Mouse (Mus musculus): ENCODE results near the gene Pom121l2. TPM values are rescaled to one million over a fixed set of nuclear protein-coding genes. Genes with fewer than 3 reads are reported as not detected.

Gene Pom121l2
- polyA plus RNA-seq, 1 experiment from 2014 or later, result not detected

GRCm38 (mm10) chr13:21997821-21998220 lies 16.8 kb downstream of the Pom121l2 start:
- no peak overlapping the region for H3K4me2 ChIP-seq (ENCODE audit: low read length)
- H3K9ac ChIP-seq (ENCODE audit: low read depth, low read length), result no peak overlapping the region
- no peaks in the 10 kb centered on the region for H3K36me3 ChIP-seq (ENCODE audit: control insufficient read depth, insufficient read depth, low read length)
- H3K4me3 ChIP-seq (ENCODE audit: low read length), result no peak overlapping the region
- H3K27ac ChIP-seq (ENCODE audit: low read depth, low read length), result no peak overlapping the region
- peaks cover 3% of the 10 kb centered on the region; the same call in 1 of the 2 replicates for H3K9me3 ChIP-seq (ENCODE audit: control insufficient read depth, low read length)
- H3K4me1 ChIP-seq (ENCODE audit: control insufficient read depth, insufficient read depth, low read depth, low read length), result no peaks in the 10 kb centered on the region
- 10% methylated on average over 4 of the region's 4 CpGs for WGBS
- no peak for ATAC-seq
- peaks cover 75% of the 10 kb centered on the region for H3K27me3 ChIP-seq (replicated peaks; ENCODE audit: control insufficient read depth, insufficient read depth, low read length)

GRCm38 (mm10) chr13:21998412-21998811 lies 17.4 kb downstream of the Pom121l2 start:
- H3K4me2 ChIP-seq (ENCODE audit: low read length), result no peak overlapping the region
- H3K9ac ChIP-seq (ENCODE audit: low read depth, low read length), result no peak overlapping the region
- H3K27me3 ChIP-seq (replicated peaks; ENCODE audit: control insufficient read depth, insufficient read depth, low read length), result peaks cover 78% of the 10 kb centered on the region
- no peaks in the 10 kb centered on the region for H3K36me3 ChIP-seq (ENCODE audit: control insufficient read depth, insufficient read depth, low read length)
- H3K9me3 ChIP-seq (ENCODE audit: control insufficient read depth, low read length), result peaks cover 3% of the 10 kb centered on the region; the same call in 1 of the 2 replicates
- no peak overlapping the region for H3K4me3 ChIP-seq (ENCODE audit: low read length)
- H3K27ac ChIP-seq (ENCODE audit: low read depth, low read length), result no peak overlapping the region
- no peak for ATAC-seq
- H3K4me1 ChIP-seq (ENCODE audit: control insufficient read depth, insufficient read depth, low read depth, low read length), result no peaks in the 10 kb centered on the region
- 25% methylated on average over 3 of the region's 3 CpGs for WGBS

DNA sequence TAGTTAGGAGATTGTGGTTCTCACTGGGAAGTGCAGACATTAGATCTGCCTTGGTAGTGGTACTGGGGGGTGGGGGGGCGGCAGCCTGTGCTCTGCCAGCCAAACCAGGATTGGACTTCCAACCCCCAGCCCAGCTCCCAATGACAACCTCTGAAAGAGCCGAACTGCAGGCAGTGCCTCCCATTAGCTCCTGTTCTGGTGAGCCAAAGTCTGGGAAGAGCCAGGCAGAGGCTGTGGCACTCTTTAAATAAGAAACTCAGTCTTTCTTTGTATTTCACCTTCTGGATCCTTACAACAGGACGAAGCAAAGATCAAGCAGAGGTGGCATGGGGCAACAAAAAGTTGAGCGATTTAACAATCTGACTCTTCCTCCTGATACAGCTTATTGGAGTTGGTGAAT lies 18.2 kb downstream of the Pom121l2 start:
- Histone ChIP-seq H3K27me3 (replicated peaks; ENCODE audit: control insufficient read depth, insufficient read depth, low read length) (peaks cover 82% of the 10 kb centered on the region), H3K27ac (ENCODE audit: low read depth, low read length) (no peak overlapping the region), H3K36me3 (ENCODE audit: control insufficient read depth, insufficient read depth, low read length) (no peaks in the 10 kb centered on the region), H3K4me3 (ENCODE audit: low read length) (no peak overlapping the region), H3K9ac (ENCODE audit: low read depth, low read length) (no peak overlapping the region), H3K4me2 (ENCODE audit: low read length) (no peak overlapping the region), H3K9me3 (ENCODE audit: control insufficient read depth, low read length) (peaks cover 3% of the 10 kb centered on the region; the same call in 1 of the 2 replicates), H3K4me1 (ENCODE audit: control insufficient read depth, insufficient read depth, low read depth, low read length) (no peaks in the 10 kb centered on the region)
- no peak for ATAC-seq
- WGBS, result 34% methylated on average over 4 of the region's 4 CpGs

DNA sequence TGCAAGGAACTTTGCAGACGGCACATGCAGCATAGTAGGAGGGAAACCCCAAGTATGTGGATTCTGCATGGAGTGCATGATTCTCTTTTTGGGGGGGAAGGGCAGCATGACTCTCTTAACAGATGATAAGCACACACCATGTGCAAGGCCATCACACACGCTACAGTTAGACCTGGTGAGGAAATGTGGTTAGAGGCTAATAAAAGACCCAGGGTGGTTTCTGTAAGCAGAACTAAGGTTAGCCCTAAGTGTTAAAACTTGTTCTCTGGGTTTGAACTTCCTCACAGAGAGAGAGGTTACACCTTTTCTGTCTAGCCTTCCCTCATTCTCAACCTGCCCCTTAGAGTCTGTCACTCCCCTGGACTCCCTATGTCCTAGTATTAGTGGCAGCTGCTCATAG lies 20.4 kb downstream of the Pom121l2 start:
- ATAC-seq, result no peak
- Histone ChIP-seq H3K9ac (ENCODE audit: low read depth, low read length) (no peak overlapping the region), H3K27me3 (replicated peaks; ENCODE audit: control insufficient read depth, insufficient read depth, low read length) (peaks cover 83% of the 10 kb centered on the region)

GRCm38 (mm10) chr13:22001823-22002222 lies 20.8 kb downstream of the Pom121l2 start:
- no peak overlapping the region for H3K27ac ChIP-seq (ENCODE audit: low read depth, low read length)
- no peak overlapping the region for H3K9ac ChIP-seq (ENCODE audit: low read depth, low read length)
- no peaks in the 10 kb centered on the region for H3K36me3 ChIP-seq (ENCODE audit: control insufficient read depth, insufficient read depth, low read length)
- no peak overlapping the region for H3K4me3 ChIP-seq (ENCODE audit: low read length)
- no peak for ATAC-seq
- H3K4me1 ChIP-seq (ENCODE audit: control insufficient read depth, insufficient read depth, low read depth, low read length), result peaks cover 14% of the 10 kb centered on the region
- 32% methylated on average over 5 of the region's 5 CpGs for WGBS
- no peaks in the 10 kb centered on the region for H3K9me3 ChIP-seq (ENCODE audit: control insufficient read depth, low read length)
- H3K4me2 ChIP-seq (ENCODE audit: low read length), result no peak overlapping the region
- peaks cover 87% of the 10 kb centered on the region for H3K27me3 ChIP-seq (replicated peaks; ENCODE audit: control insufficient read depth, insufficient read depth, low read length)

More for the DNA sequence above, 20.4 kb downstream of the Pom121l2 start:
- Histone ChIP-seq H3K36me3 (ENCODE audit: control insufficient read depth, insufficient read depth, low read length) (no peaks in the 10 kb centered on the region), H3K4me1 (ENCODE audit: control insufficient read depth, insufficient read depth, low read depth, low read length) (peaks cover 9% of the 10 kb centered on the region), H3K27ac (ENCODE audit: low read depth, low read length) (no peak overlapping the region), H3K4me3 (ENCODE audit: low read length) (no peak overlapping the region), H3K4me2 (ENCODE audit: low read length) (no peak overlapping the region), H3K9me3 (ENCODE audit: control insufficient read depth, low read length) (no peaks in the 10 kb centered on the region)
- WGBS, result 54% methylated on average over 2 of the region's 2 CpGs

DNA sequence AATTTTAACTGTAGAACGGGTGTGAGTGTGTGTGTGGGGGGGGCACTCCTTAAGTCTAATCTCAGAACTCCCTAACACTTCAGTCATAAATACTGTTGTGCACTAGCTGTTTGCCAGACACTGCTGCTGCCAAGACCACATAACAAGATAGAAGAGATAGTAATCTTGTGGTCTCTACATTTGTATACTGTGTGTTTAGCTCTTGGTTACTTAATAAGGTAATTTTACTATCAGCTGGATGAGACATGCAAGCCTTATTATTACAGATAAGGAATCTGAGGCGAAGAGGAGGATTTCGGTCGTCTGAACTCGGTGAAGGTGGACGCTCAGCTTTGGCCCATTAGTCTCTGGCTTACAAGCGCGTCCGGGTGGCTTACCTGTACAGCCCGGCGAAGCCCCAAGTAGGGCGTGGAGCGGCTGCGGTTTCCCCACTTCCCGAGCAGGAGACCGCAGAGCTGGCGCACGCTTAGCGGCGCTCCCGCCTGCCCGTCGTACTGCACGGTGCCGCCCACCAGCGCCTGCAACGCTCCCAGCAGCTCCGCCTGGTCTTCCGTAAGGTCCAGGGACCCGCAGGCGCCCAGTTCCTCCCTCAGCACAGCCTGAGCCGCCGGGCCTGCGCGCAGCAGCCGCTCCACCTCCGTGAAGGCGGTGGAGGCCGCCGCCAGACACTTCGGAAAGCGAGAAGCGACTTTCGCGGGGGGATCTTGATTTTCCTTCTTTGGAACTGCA lies 24.8 kb downstream of the Pom121l2 start:
- H3K36me3 ChIP-seq (ENCODE audit: control insufficient read depth, insufficient read depth, low read length), result no peaks in the 10 kb centered on the region
- peak overlapping the region; percentile 52 for H3K9ac ChIP-seq (ENCODE audit: low read depth, low read length)
- H3K27ac ChIP-seq (ENCODE audit: low read depth, low read length), result no peak overlapping the region
- peak overlapping the region; percentile 94 for H3K4me2 ChIP-seq (ENCODE audit: low read length)
- ATAC-seq, result peak; percentile 67
- H3K4me3 ChIP-seq (ENCODE audit: low read length), result peak overlapping the region; percentile 51
- peaks cover 14% of the 10 kb centered on the region for H3K4me1 ChIP-seq (ENCODE audit: control insufficient read depth, insufficient read depth, low read depth, low read length)
- H3K27me3 ChIP-seq (replicated peaks; ENCODE audit: control insufficient read depth, insufficient read depth, low read length), result peaks cover 91% of the 10 kb centered on the region
- H3K9me3 ChIP-seq (ENCODE audit: control insufficient read depth, low read length), result no peaks in the 10 kb centered on the region; the same call in 1 of the 2 replicates
- under 1% methylated on average over 41 of the region's 45 CpGs for WGBS

DNA sequence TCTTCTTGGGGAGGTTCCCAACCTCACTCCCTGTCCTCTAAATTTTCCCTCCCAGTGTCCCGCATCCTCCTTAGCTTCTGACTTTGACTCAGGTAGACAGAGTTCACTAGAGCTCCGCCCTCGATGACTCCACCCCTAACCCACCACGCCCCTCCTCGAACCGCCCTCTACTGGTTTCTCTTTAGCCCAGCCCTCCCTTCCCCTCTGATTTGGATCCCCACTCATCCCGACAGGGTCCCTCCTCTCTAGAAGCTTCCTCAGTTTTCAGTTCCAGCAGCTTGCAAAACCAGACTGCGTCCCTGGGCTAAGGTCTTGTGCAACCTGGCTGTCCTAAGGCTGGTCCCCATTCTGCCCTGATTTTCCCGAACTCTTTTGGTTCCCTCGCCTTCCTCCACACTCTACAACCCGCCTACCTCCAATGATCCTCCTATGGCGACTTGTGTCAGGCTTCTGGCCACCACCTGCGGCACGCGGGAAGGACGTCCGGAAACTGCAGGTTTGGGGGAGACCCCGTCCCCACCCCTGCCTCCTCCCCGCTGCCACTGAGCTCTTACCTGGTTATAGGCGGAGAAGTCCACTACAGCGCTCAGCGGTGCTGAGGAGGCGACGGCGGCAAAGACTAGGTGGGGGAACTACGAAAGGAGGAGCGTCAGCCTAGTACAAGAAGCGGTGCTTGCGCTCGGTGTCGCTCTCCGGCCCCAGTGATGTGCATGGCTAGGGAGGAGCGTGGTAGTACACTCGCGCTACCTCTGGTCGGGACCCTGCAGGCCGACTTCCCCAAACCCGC lies 25.5 kb downstream of the Pom121l2 start:
- H3K4me1 ChIP-seq (ENCODE audit: control insufficient read depth, insufficient read depth, low read depth, low read length), result peaks cover 14% of the 10 kb centered on the region
- H3K9me3 ChIP-seq (ENCODE audit: control insufficient read depth, low read length), result no peaks in the 10 kb centered on the region; the same call in 1 of the 2 replicates
- peak overlapping the region; percentile 52 for H3K9ac ChIP-seq (ENCODE audit: low read depth, low read length)
- peaks cover 86% of the 10 kb centered on the region for H3K27me3 ChIP-seq (replicated peaks; ENCODE audit: control insufficient read depth, insufficient read depth, low read length)
- H3K27ac ChIP-seq (ENCODE audit: low read depth, low read length), result no peak overlapping the region
- WGBS, result under 1% methylated on average over 38 of the region's 38 CpGs
- peak; percentile 74 for ATAC-seq
- H3K36me3 ChIP-seq (ENCODE audit: control insufficient read depth, insufficient read depth, low read length), result no peaks in the 10 kb centered on the region
- peak overlapping the region; percentile 94 for H3K4me2 ChIP-seq (ENCODE audit: low read length)
- peak overlapping the region; percentile 51 for H3K4me3 ChIP-seq (ENCODE audit: low read length)

GRCm38 (mm10) chr13:22007121-22007510 lies 26.1 kb downstream of the Pom121l2 start:
- Histone ChIP-seq H3K4me2 (ENCODE audit: low read length) (peak overlapping the region; percentile 94), H3K36me3 (ENCODE audit: control insufficient read depth, insufficient read depth, low read length) (no peaks in the 10 kb centered on the region), H3K9ac (ENCODE audit: low read depth, low read length) (no peak overlapping the region), H3K9me3 (ENCODE audit: control insufficient read depth, low read length) (no peaks in the 10 kb centered on the region; the same call in 1 of the 2 replicates), H3K4me1 (ENCODE audit: control insufficient read depth, insufficient read depth, low read depth, low read length) (peaks cover 14% of the 10 kb centered on the region), H3K27me3 (replicated peaks; ENCODE audit: control insufficient read depth, insufficient read depth, low read length) (peaks cover 84% of the 10 kb centered on the region), H3K4me3 (ENCODE audit: low read length) (peak overlapping the region; percentile 51), H3K27ac (ENCODE audit: low read depth, low read length) (no peak overlapping the region)
- ATAC-seq, result no peak
- WGBS, result 4% methylated on average over 18 of the region's 18 CpGs

- 51% methylated on average over 7 of the region's 7 CpGs for WGBS
- no peak overlapping the region for H3K9ac ChIP-seq (ENCODE audit: low read depth, low read length)
- H3K27me3 ChIP-seq (replicated peaks; ENCODE audit: control insufficient read depth, insufficient read depth, low read length), result peaks cover 83% of the 10 kb centered on the region
- H3K27ac ChIP-seq (ENCODE audit: low read depth, low read length), result no peak overlapping the region
- H3K4me1 ChIP-seq (ENCODE audit: control insufficient read depth, insufficient read depth, low read depth, low read length), result peaks cover 14% of the 10 kb centered on the region
- no peak for ATAC-seq
- H3K4me2 ChIP-seq (ENCODE audit: low read length), result no peak overlapping the region
- H3K9me3 ChIP-seq (ENCODE audit: control insufficient read depth, low read length), result no peaks in the 10 kb centered on the region; the same call in 1 of the 2 replicates
- H3K4me3 ChIP-seq (ENCODE audit: low read length), result no peak overlapping the region
- H3K36me3 ChIP-seq (ENCODE audit: control insufficient read depth, insufficient read depth, low read length), result no peaks in the 10 kb centered on the region
Measured at GRCm38 (mm10) chr13:22007872-22008271, 26.9 kb downstream of the Pom121l2 start.

Measured in hindbrain, embryonic 16.5 days (tissue).